Mouse (Mus musculus) midbrain, embryonic 12.5 days (tissue): ENCODE results near the gene Cdk20. TPM values are rescaled to one million over a fixed set of nuclear protein-coding genes. Genes with fewer than 3 reads are reported as not detected.

Experiments
- ATAC-seq: fragments of 200-750 bp; cut with Nextera tagmentation; 2 replicates; pipeline ENCODE4 v1.8.0; 2017; ENCODE audit warnings: low read depth, moderate TSS enrichment, moderate library complexity; ENCODE audit not compliant: low FRiP score
- H3K27ac ChIP-seq: fragments of 300-500 bp; sonication (generic); replicated peaks from 2 replicates; pipeline ENCODE4 v1.5.1; 2016; ENCODE audit warnings: mild to moderate bottlenecking
- H3K27me3 ChIP-seq: fragments of 300-500 bp; sonication (generic); 2 replicates; pipeline ENCODE4 v1.6.1; 2016; ENCODE audit warnings: mild to moderate bottlenecking
- H3K36me3 ChIP-seq: fragments of 300-500 bp; sonication (generic); 2 replicates; pipeline ENCODE4 v1.6.1; 2016
- H3K4me1 ChIP-seq: fragments of 300-500 bp; sonication (generic); 2 replicates; pipeline ENCODE4 v1.6.1; 2016
- H3K4me2 ChIP-seq: fragments of 300-500 bp; sonication (generic); replicated peaks from 2 replicates; pipeline ENCODE4 v1.6.1; 2016; ENCODE audit warnings: mild to moderate bottlenecking, moderate library complexity
- H3K4me3 ChIP-seq: fragments of 300-500 bp; sonication (generic); 2 replicates; pipeline ENCODE4 v1.5.1; 2016; ENCODE audit warnings: mild to moderate bottlenecking
- H3K9ac ChIP-seq: fragments of 300-500 bp; sonication (generic); replicated peaks from 2 replicates; pipeline ENCODE4 v1.6.1; 2016; ENCODE audit warnings: mild to moderate bottlenecking, moderate library complexity
- H3K9me3 ChIP-seq: fragments of 300-500 bp; sonication (generic); 2 replicates; pipeline ENCODE4 v1.6.1; 2016; ENCODE audit warnings: mild to moderate bottlenecking
- WGBS: fragments of 180-500 bp; shearing (Covaris S2); methylation state at CpG from one replicate; pipeline ENCODE4 v1.1.7; 2016; 5-methylcytosine and 5-hydroxymethylcytosine counted together
- polyA plus RNA-seq: library from polyadenylated mRNA; unstranded; fragments of >200 nt; fragmentation: Nextera tagmentation; extraction: Ambion mirVana; gene quantifications from 2 replicates; pipeline ENCODE4 v1.2.1, GENCODE M21; 2016

Gene Cdk20
- polyA plus RNA-seq = 12.6 and 12.8 TPM in 2 replicates

- Histone ChIP-seq H3K4me1 (peaks cover 12% of the 10 kb centered on the region), H3K4me2 (peak within 1 kb of the TSS; percentile 68), H3K27me3 (no peaks in the 10 kb centered on the region), H3K4me3 (peak within 1 kb of the TSS; percentile 65), H3K9ac (peak within 1 kb of the TSS; percentile 66), H3K36me3 (0 out of 2 replicates have a peak, but pooled peaks cover 7% of the 10 kb centered on the region), H3K9me3 (no peaks in the 10 kb centered on the region), H3K27ac (peak within 1 kb of the TSS; percentile 93)
- under 1% methylated on average over 57 of the region's 57 CpGs for WGBS
- ATAC-seq = peak; percentile 98
Measured at GRCm38 (mm10) chr13:64432017-64432995, at the start of gene Cdk20. Cdk20 (plus strand) TSS chr13:64432314.

- Histone ChIP-seq H3K36me3 (no peaks in the 10 kb centered on the region), H3K9me3 (no peaks in the 10 kb centered on the region), H3K4me1 (no peaks in the 10 kb centered on the region), H3K27me3 (no peaks in the 10 kb centered on the region), H3K27ac (no peak overlapping the region), H3K4me3 (no peak overlapping the region), H3K4me2 (no peak overlapping the region), H3K9ac (no peak overlapping the region)
- 86% methylated on average over 3 of the region's 3 CpGs for WGBS
- no peak for ATAC-seq
Measured at GRCm38 (mm10) chr13:64384937-64385336, 47.2 kb upstream of the Cdk20 start.

DNA sequence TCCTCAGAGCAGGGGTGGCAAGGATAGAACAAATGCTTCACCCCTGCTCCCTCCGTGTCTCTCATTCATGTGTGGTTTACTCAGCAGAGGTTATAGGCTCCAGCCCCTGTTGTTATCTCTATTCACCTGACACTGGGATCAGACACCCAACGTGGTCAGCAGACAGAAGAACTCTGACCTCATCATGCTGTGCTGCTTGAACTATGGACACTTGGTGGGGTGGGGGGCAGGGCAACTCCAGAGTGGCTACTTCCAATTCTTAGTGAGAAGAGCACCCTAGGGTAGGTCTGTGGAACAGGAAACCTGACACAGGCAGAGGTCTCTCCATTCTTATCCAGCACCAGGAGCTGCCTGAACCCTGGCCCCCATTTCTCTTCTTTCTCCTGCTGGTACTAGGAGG is 46.1 kb upstream of the Cdk20 start:
- ATAC-seq = no peak
- H3K27ac ChIP-seq = no peak overlapping the region
- no peaks in the 10 kb centered on the region for H3K4me1 ChIP-seq
- no peak overlapping the region for H3K4me3 ChIP-seq
- H3K27me3 ChIP-seq = no peaks in the 10 kb centered on the region
- H3K4me2 ChIP-seq = no peak overlapping the region
- H3K9ac ChIP-seq = no peak overlapping the region
- H3K9me3 ChIP-seq = no peaks in the 10 kb centered on the region
- H3K36me3 ChIP-seq = no peaks in the 10 kb centered on the region
- 51% methylated on average over 2 of the region's 2 CpGs for whole genome bisulfite sequencing

- Histone ChIP-seq H3K27ac (no peak overlapping the region), H3K27me3 (no peaks in the 10 kb centered on the region), H3K4me1 (no peaks in the 10 kb centered on the region), H3K9me3 (no peaks in the 10 kb centered on the region), H3K4me2 (no peak overlapping the region), H3K4me3 (no peak overlapping the region), H3K9ac (no peak overlapping the region), H3K36me3 (no peaks in the 10 kb centered on the region)
- WGBS = 85% methylated on average over 4 of the region's 4 CpGs
- ATAC-seq = no peak
Measured at GRCm38 (mm10) chr13:64388415-64388814, 43.7 kb upstream of the Cdk20 start.

- ATAC-seq = no peak
- no peak overlapping the region for H3K4me3 ChIP-seq
- H3K9ac ChIP-seq = no peak overlapping the region
- H3K27me3 ChIP-seq = no peaks in the 10 kb centered on the region
- no peak overlapping the region for H3K27ac ChIP-seq
- no peaks in the 10 kb centered on the region for H3K36me3 ChIP-seq
- H3K9me3 ChIP-seq = no peaks in the 10 kb centered on the region
- 81% methylated on average over 8 of the region's 8 CpGs for whole genome bisulfite sequencing
- H3K4me1 ChIP-seq = no peaks in the 10 kb centered on the region
- no peak overlapping the region for H3K4me2 ChIP-seq
Measured at GRCm38 (mm10) chr13:64396979-64397378, 35.1 kb upstream of the Cdk20 start.

GRCm38 (mm10) chr13:64398065-64398464 is 34.0 kb upstream of the Cdk20 start:
- Histone ChIP-seq H3K9me3 (no peaks in the 10 kb centered on the region), H3K4me1 (no peaks in the 10 kb centered on the region), H3K27ac (no peak overlapping the region), H3K9ac (no peak overlapping the region), H3K36me3 (no peaks in the 10 kb centered on the region), H3K4me3 (no peak overlapping the region), H3K4me2 (no peak overlapping the region), H3K27me3 (no peaks in the 10 kb centered on the region)
- 95% methylated on average over 1 of the region's 1 CpGs for WGBS
- ATAC-seq = no peak

- Histone ChIP-seq H3K36me3 (no peaks in the 10 kb centered on the region), H3K4me2 (no peak overlapping the region), H3K9ac (no peak overlapping the region), H3K9me3 (no peaks in the 10 kb centered on the region), H3K4me3 (no peak overlapping the region), H3K27ac (no peak overlapping the region), H3K4me1 (no peaks in the 10 kb centered on the region), H3K27me3 (no peaks in the 10 kb centered on the region)
- 84% methylated on average over 3 of the region's 3 CpGs for WGBS
- no peak for ATAC-seq
Measured at GRCm38 (mm10) chr13:64399906-64400305, 32.2 kb upstream of the Cdk20 start.

- no peak overlapping the region for H3K4me2 ChIP-seq
- H3K9ac ChIP-seq = no peak overlapping the region
- H3K27me3 ChIP-seq = no peaks in the 10 kb centered on the region
- no peak for ATAC-seq
- H3K9me3 ChIP-seq = no peaks in the 10 kb centered on the region
- no peak overlapping the region for H3K4me3 ChIP-seq
- H3K36me3 ChIP-seq = no peaks in the 10 kb centered on the region
- no peaks in the 10 kb centered on the region for H3K4me1 ChIP-seq
- no peak overlapping the region for H3K27ac ChIP-seq
- whole genome bisulfite sequencing = 69% methylated on average over 7 of the region's 7 CpGs
Measured at GRCm38 (mm10) chr13:64400801-64401361, 31.2 kb upstream of the Cdk20 start.

GRCm38 (mm10) chr13:64402006-64402405 is 30.1 kb upstream of the Cdk20 start:
- Histone ChIP-seq H3K27ac (no peak overlapping the region), H3K4me3 (no peak overlapping the region), H3K4me2 (no peak overlapping the region), H3K36me3 (no peaks in the 10 kb centered on the region), H3K9ac (no peak overlapping the region), H3K9me3 (no peaks in the 10 kb centered on the region), H3K27me3 (no peaks in the 10 kb centered on the region), H3K4me1 (no peaks in the 10 kb centered on the region)
- 69% methylated on average over 3 of the region's 3 CpGs for WGBS
- no peak for ATAC-seq

GRCm38 (mm10) chr13:64402504-64402949 is 29.6 kb upstream of the Cdk20 start:
- no peak for ATAC-seq
- no peaks in the 10 kb centered on the region for H3K36me3 ChIP-seq
- no peaks in the 10 kb centered on the region for H3K4me1 ChIP-seq
- H3K4me2 ChIP-seq = no peak overlapping the region
- H3K27ac ChIP-seq = no peak overlapping the region
- no peak overlapping the region for H3K9ac ChIP-seq
- H3K4me3 ChIP-seq = no peak overlapping the region
- no peaks in the 10 kb centered on the region for H3K27me3 ChIP-seq
- 89% methylated on average over 10 of the region's 10 CpGs for WGBS
- no peaks in the 10 kb centered on the region for H3K9me3 ChIP-seq

- no peaks in the 10 kb centered on the region for H3K36me3 ChIP-seq
- H3K9me3 ChIP-seq = no peaks in the 10 kb centered on the region
- H3K4me3 ChIP-seq = no peak overlapping the region
- H3K27me3 ChIP-seq = no peaks in the 10 kb centered on the region
- 90% methylated on average over 8 of the region's 8 CpGs for WGBS
- ATAC-seq = no peak
- no peaks in the 10 kb centered on the region for H3K4me1 ChIP-seq
- H3K27ac ChIP-seq = no peak overlapping the region
- H3K4me2 ChIP-seq = no peak overlapping the region
- H3K9ac ChIP-seq = no peak overlapping the region
Measured at GRCm38 (mm10) chr13:64402951-64403460, 29.1 kb upstream of the Cdk20 start.

GRCm38 (mm10) chr13:64403519-64403918 is 28.6 kb upstream of the Cdk20 start:
- no peaks in the 10 kb centered on the region for H3K27me3 ChIP-seq
- 77% methylated on average over 3 of the region's 3 CpGs for WGBS
- H3K36me3 ChIP-seq = no peaks in the 10 kb centered on the region
- H3K4me1 ChIP-seq = no peaks in the 10 kb centered on the region
- H3K4me2 ChIP-seq = no peak overlapping the region
- H3K27ac ChIP-seq = no peak overlapping the region
- H3K9ac ChIP-seq = no peak overlapping the region
- no peaks in the 10 kb centered on the region for H3K9me3 ChIP-seq
- ATAC-seq = no peak
- no peak overlapping the region for H3K4me3 ChIP-seq
